Mouse (Mus musculus) heart, embryonic 13.5 days (tissue): ENCODE measurements around the gene Bend4. TPM values are rescaled to one million over a fixed set of nuclear protein-coding genes. Genes with fewer than 3 reads are reported as not detected.

Source experiments
- ATAC-seq: fragments of 200-750 bp; cut with Nextera tagmentation; 2 replicates; pipeline ENCODE4 v1.8.0; 2017; ENCODE audit warnings: moderate TSS enrichment; ENCODE audit not compliant: insufficient number of reproducible peaks, low FRiP score, low TSS enrichment; ENCODE audit errors: extremely low read depth
- H3K27ac ChIP-seq: fragments of 300-500 bp; sonication (generic); replicated peaks from 2 replicates; pipeline ENCODE4 v1.5.1; 2015; ENCODE audit warnings: moderate library complexity, mild to moderate bottlenecking, inconsistent platforms
- H3K27me3 ChIP-seq: fragments of 300-500 bp; sonication (generic); replicated peaks from 2 replicates; pipeline ENCODE4 v1.6.1; 2015; ENCODE audit warnings: mild to moderate bottlenecking, inconsistent platforms
- H3K36me3 ChIP-seq: fragments of 300-500 bp; sonication (generic); 2 replicates; pipeline ENCODE4 v1.6.1; 2015; ENCODE audit warnings: mild to moderate bottlenecking, inconsistent platforms
- H3K4me1 ChIP-seq: fragments of 300-500 bp; sonication (generic); 2 replicates; pipeline ENCODE4 v1.6.1; 2015; ENCODE audit warnings: inconsistent platforms
- H3K4me2 ChIP-seq: fragments of 300-500 bp; sonication (generic); 2 replicates; pipeline ENCODE4 v1.6.1; 2015; ENCODE audit warnings: inconsistent platforms, mild to moderate bottlenecking, moderate library complexity
- H3K4me3 ChIP-seq: fragments of 300-500 bp; sonication (generic); 2 replicates; pipeline ENCODE4 v1.5.1; 2015; ENCODE audit warnings: moderate library complexity, mild to moderate bottlenecking, inconsistent platforms
- H3K9ac ChIP-seq: fragments of 300-500 bp; sonication (generic); 2 replicates; pipeline ENCODE4 v1.6.1; 2015; ENCODE audit warnings: inconsistent platforms, mild to moderate bottlenecking, moderate library complexity
- H3K9me3 ChIP-seq: fragments of 300-500 bp; sonication (generic); 2 replicates; pipeline ENCODE4 v1.6.1; 2016; ENCODE audit warnings: inconsistent platforms
- WGBS: fragments of 180-500 bp; shearing (Covaris S2); methylation state at CpG from one replicate; pipeline ENCODE4 v1.1.7; 2015; ENCODE audit warnings: mixed read lengths; 5-methylcytosine and 5-hydroxymethylcytosine counted together
- polyA plus RNA-seq: library from polyadenylated mRNA; unstranded; fragments of >200 nt; fragmentation: Nextera tagmentation; extraction: Ambion mirVana; gene quantifications from 2 replicates; pipeline ENCODE4 v1.2.1, GENCODE M21; 2015

Bend4 gene
- polyA plus RNA-seq, 1 experiment from 2014 or later: 13.9 TPM

DNA sequence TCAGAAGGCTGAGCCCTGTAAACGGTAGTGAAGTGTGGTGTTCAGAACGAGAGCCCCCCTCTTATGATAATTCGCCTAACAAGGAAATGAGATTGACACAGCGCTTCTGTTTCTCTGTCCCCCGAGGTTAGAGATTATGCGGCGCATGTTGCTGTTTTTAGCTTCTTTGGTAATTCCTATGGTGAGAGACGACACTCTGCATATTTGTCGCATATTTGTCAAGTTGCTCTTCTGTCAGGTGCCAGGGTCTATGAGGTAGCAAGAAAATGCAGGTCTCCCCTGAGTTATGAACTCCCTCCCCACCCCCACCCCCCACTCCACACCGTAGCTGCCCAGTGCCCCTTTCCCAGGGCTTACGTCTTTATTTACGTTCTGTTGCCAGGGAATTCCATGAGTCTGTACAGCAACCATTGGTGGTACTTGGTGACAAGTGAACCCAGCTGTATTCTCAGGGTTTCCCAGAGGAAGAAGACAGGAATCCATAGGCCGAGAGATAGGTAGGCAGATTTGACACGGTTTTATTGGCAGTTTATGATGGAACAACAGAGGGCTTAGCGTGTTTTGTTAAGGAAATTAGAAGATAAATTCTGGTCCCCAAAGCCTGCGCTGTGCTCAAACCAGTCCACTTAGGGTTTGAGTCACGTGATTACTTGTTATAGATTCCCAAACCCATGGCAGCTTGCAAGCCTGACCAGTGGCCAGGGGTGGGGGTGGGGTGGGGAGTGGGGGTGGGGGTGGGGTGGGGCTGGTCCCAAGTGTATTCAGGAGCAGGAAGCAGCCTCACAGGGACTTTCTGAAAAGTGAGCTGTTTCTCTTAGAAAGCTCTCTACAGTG is 16.3 kb upstream of the Bend4 start:
- Histone ChIP-seq H3K9ac (peak overlapping the region; percentile 34; the same call in 1 of the 2 replicates), H3K4me2 (peak overlapping the region; percentile 66), H3K27ac (no peak overlapping the region), H3K4me3 (peak overlapping the region; percentile 39), H3K36me3 (no peaks in the 10 kb centered on the region), H3K4me1 (peaks cover 35% of the 10 kb centered on the region), H3K27me3 (0 out of 2 replicates have a peak, but pooled peaks cover 7% of the 10 kb centered on the region), H3K9me3 (no peaks in the 10 kb centered on the region)
- WGBS: 13% methylated on average over 17 of the region's 17 CpGs
- ATAC-seq: no peak

DNA sequence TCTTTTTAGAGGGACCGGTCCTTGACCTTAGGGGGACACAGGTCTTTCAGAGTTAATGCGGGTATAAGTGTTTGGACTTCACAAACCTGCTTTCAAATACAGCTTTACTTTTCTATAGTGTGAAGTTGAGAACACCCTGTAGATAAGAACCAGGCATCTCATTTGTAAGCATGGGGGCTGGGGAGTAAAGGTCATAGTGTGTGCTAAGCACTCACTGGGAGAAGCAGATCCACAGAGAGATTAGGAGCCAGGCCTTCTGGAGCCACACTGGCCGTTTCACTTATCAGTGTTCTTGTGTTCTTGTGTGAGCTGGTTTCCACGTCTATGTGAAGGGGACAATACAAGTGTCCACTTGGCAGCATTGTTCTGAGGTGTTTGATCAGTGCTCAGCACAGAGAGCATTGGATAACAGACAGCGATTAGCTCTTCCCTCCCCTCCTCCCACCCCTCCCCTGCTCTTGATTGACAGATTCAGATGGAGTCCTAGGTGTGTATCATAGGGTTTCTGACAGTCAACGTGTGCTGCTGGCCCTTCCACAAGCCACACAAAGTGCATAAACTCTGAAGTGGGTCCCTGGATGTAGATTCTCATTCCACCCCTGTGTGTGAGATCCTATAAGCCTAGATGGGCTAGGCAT is 14.8 kb upstream of the Bend4 start:
- Histone ChIP-seq H3K9ac (no peak overlapping the region), H3K4me1 (peaks cover 35% of the 10 kb centered on the region), H3K27ac (no peak overlapping the region), H3K9me3 (no peaks in the 10 kb centered on the region), H3K4me2 (no peak overlapping the region), H3K27me3 (0 out of 2 replicates have a peak, but pooled peaks cover 7% of the 10 kb centered on the region), H3K4me3 (no peak overlapping the region), H3K36me3 (no peaks in the 10 kb centered on the region)
- ATAC-seq: no peak
- 25% methylated on average over 6 of the region's 6 CpGs for WGBS

DNA sequence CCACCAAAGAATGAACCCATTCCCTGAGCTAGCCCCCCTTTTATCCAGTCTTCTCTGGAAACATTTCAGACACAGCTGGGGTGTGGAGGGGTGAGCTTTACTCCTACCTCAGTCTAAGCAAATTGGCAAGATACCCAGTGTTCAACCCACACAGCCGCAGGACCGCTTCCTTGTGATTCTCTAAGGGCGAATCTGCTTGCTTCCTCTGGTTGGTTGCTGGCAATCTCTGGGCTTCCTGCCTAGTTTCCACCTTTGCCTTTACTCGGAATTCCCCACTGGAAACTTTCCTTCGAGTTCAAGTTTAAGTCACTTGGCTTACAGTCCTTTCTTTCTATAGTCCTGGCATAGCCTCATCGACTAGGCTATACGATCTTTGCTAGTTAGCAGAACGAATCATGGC is 12.5 kb upstream of the Bend4 start:
- peaks cover 32% of the 10 kb centered on the region for H3K4me1 ChIP-seq
- H3K27ac ChIP-seq: no peak overlapping the region
- H3K27me3 ChIP-seq: 0 out of 2 replicates have a peak, but pooled peaks cover 7% of the 10 kb centered on the region
- H3K9ac ChIP-seq: no peak overlapping the region
- H3K4me3 ChIP-seq: no peak overlapping the region
- H3K4me2 ChIP-seq: no peak overlapping the region
- no peak for ATAC-seq
- H3K36me3 ChIP-seq: no peaks in the 10 kb centered on the region
- 71% methylated on average over 8 of the region's 8 CpGs for WGBS
- no peaks in the 10 kb centered on the region for H3K9me3 ChIP-seq

DNA sequence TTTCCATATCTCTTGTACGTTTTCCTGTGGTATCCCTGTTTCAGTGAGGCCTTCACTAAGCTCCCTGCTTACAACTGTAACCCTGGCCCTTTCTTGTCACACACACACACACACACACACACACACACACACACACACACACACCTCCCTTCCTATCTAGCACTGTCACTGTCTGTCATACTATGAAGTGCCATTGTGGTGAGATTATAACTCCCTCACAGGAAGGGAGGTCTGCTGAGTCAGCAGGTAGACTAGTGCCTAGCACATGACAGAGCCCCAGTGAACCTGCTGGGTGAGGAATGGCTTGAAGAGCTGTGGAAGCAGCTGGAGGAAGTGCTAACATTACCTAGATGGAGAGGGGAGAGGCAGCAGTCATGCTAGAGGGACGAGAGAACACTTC is 9.3 kb upstream of the Bend4 start:
- Histone ChIP-seq H3K27ac (no peak overlapping the region), H3K4me3 (no peak overlapping the region), H3K4me2 (no peak overlapping the region), H3K36me3 (no peaks in the 10 kb centered on the region), H3K9ac (no peak overlapping the region), H3K9me3 (no peaks in the 10 kb centered on the region), H3K4me1 (peaks cover 9% of the 10 kb centered on the region), H3K27me3 (0 out of 2 replicates have a peak, but pooled peaks cover 4% of the 10 kb centered on the region)
- WGBS: 13% methylated on average over 2 of the region's 2 CpGs
- ATAC-seq: peak; percentile 54; the same call in 1 of the 2 replicates

DNA sequence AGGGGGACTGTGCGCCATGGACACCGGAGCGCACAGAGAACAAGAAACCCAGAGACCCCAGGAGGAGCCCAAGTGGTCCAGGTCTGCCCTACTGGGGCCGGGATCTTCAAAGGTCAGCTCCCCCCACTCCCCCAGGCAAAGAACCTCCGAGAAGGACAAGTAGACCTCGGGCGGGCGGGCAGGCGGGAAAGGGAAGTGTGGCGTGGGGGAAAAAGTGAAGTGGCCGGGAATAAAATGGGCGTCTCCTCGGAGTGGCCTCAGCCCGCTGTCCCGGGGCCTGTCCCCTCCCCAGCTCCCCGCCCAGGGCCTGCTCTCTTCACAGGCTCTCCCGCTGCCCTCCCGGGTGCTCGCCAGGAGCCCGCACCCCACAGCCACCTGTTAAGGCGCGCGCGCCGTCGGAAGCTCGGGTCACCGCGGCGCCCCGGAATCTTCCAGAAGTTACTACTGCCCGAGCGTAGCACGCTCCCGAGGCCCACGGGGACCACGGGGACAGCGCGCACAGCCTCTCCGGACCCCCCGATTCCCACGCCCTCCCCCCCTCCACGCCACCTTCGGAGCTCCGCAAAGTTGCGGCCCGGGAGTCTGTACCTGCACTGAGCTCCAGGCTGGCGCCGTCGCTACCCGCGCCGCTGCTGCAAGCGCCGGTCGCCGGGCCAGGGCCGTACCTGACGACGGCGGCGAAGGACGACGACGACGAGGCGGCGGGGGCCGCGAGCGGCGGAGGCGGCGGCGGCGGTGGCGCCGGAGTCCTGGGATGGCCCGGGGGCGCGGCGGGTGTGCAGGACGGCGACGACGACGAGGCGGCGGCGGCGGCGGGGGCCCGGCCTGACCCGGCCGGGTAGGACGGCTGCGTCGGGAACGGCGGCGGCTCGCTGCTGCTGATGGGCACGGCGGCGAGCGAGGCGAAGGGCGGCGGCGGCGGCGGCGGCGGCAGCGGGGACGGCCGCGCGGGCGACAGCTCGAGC is 1.4 kb downstream of the Bend4 start:
- peaks cover 35% of the 10 kb centered on the region for H3K4me1 ChIP-seq
- WGBS: under 1% methylated on average over 77 of the region's 121 CpGs
- H3K9me3 ChIP-seq: no peaks in the 10 kb centered on the region
- 0 out of 2 replicates have a peak, but pooled peaks cover 3% of the 10 kb centered on the region for H3K27me3 ChIP-seq
- peak overlapping the region; percentile 75 for H3K4me2 ChIP-seq
- H3K36me3 ChIP-seq: no peaks in the 10 kb centered on the region
- H3K27ac ChIP-seq: peak overlapping the region; percentile 88
- H3K9ac ChIP-seq: peak overlapping the region; percentile 92
- ATAC-seq: peak; percentile 35; the same call in 1 of the 2 replicates
- H3K4me3 ChIP-seq: peak overlapping the region; percentile 85

DNA sequence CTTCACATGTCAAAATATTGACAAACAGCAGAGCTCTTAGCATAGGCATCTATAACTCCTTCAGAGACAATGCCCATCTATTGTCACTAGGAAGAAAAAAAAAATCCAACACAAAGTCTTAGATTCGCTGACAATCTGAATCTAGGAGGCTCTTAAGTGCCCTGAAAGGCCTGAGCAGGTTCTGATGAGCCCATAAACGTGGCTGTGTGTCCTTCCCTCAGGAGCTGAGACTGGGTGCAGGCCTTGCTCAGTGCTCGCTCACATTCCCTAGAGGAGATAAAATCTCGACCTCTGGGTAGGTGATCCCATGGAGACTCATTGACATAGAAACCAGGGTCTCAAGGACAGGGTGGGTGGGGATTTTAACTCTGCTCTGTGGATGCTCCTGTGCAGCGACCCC is 2.1 kb downstream of the Bend4 start:
- H3K27ac ChIP-seq: peak overlapping the region; percentile 88
- no peaks in the 10 kb centered on the region for H3K36me3 ChIP-seq
- H3K9me3 ChIP-seq: no peaks in the 10 kb centered on the region
- peaks cover 35% of the 10 kb centered on the region for H3K4me1 ChIP-seq
- H3K4me2 ChIP-seq: peak overlapping the region; percentile 75
- peak overlapping the region; percentile 92 for H3K9ac ChIP-seq
- 0 out of 2 replicates have a peak, but pooled peaks cover 3% of the 10 kb centered on the region for H3K27me3 ChIP-seq
- H3K4me3 ChIP-seq: peak overlapping the region; percentile 85
- ATAC-seq: no peak
- 15% methylated on average over 5 of the region's 5 CpGs for WGBS

DNA sequence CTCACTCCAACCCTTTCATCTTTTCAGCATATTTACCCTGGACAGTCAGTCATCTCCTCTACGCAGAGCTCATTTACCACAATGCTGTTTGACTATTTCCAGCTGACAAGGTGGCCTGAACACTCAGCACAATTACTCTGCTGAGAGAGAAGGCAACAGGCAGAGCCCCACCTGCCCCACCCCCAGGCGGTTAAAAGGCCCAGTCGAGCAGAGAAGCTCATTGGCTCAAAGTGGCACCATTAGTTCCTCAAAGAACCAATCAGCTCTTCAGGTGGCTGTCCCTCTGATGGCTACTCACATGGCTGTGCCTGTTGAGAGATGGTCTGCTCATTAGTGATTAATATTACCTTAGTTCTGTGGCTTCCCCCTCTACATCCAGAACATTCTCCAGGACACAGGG is 3.5 kb downstream of the Bend4 start:
- H3K4me2 ChIP-seq: no peak overlapping the region
- ATAC-seq: no peak
- H3K27ac ChIP-seq: no peak overlapping the region
- no peaks in the 10 kb centered on the region for H3K9me3 ChIP-seq
- H3K9ac ChIP-seq: no peak overlapping the region
- H3K36me3 ChIP-seq: no peaks in the 10 kb centered on the region
- 0 out of 2 replicates have a peak, but pooled peaks cover 3% of the 10 kb centered on the region for H3K27me3 ChIP-seq
- 40% methylated on average over 3 of the region's 3 CpGs for WGBS
- peaks cover 47% of the 10 kb centered on the region for H3K4me1 ChIP-seq
- H3K4me3 ChIP-seq: no peak overlapping the region

DNA sequence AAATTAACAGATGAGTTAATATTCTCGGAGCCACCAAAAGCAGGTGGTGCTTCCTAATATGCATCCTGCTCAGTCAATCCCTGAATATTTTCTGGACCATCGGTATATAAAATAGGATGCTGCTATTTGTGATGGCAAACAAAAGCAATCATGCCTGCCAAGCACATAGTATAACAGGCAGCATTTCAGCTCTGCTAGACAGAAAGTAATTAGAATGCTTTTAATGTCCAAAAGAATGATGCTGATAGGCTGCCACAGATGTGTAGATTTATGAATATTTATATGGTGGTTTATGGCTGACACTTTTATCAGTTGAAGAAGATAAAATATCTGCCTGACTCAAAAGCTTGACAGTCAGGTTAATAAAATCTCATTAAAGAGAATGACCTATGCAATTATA is 4.1 kb downstream of the Bend4 start:
- 80% methylated on average over 2 of the region's 2 CpGs for WGBS
- H3K4me2 ChIP-seq: no peak overlapping the region

DNA sequence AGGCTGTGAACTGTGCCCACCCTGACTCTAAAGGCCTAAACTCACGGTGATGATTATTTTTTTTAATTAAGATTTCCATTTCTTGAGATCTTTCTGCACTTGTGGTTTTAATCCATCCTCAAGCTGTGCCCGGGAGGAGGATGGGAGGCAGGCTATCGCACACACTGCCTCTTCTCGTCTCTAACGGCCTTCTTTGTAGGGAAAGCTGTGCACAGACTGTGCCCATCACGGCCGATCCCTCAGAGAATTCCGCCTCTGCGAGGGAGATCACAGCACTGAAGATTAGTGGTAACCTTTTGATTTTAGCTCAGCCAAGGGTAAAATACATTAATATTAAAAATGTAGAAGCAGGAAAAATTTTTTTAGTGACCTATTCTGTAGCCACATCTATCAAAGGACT is 4.8 kb downstream of the Bend4 start:
- Histone ChIP-seq H3K27me3 (0 out of 2 replicates have a peak, but pooled peaks cover 3% of the 10 kb centered on the region), H3K9ac (peak overlapping the region; percentile 56), H3K27ac (no peak overlapping the region), H3K36me3 (no peaks in the 10 kb centered on the region), H3K4me1 (peaks cover 58% of the 10 kb centered on the region), H3K4me2 (peak overlapping the region; percentile 9; the same call in 1 of the 2 replicates), H3K9me3 (no peaks in the 10 kb centered on the region), H3K4me3 (no peak overlapping the region)
- WGBS: 40% methylated on average over 9 of the region's 9 CpGs
- no peak for ATAC-seq

More for the DNA sequence above, 4.1 kb downstream of the Bend4 start:
- no peaks in the 10 kb centered on the region for H3K36me3 ChIP-seq
- peaks cover 53% of the 10 kb centered on the region for H3K4me1 ChIP-seq
- H3K9ac ChIP-seq: no peak overlapping the region
- H3K27me3 ChIP-seq: 0 out of 2 replicates have a peak, but pooled peaks cover 3% of the 10 kb centered on the region
- no peak overlapping the region for H3K4me3 ChIP-seq
- no peak overlapping the region for H3K27ac ChIP-seq
- no peak for ATAC-seq
- H3K9me3 ChIP-seq: no peaks in the 10 kb centered on the region

DNA sequence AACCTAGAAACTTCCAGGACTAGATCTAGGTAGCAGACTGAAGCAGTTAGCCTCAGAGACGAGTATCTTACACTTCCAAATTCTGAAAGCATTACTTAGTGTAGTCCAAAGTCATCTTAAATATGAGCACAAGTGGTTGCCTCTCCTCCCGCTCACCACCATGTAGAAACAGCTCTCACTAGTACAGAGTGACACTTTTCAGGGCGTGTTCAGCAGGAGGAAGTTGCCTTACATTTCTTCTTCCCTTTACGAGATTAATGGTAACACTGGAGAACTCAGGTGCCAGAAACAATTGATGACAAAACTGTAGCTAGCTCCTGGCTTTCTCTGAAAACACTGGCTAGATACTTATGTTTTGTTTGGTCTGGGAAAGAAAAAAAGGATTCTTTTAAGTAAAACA is 8.7 kb downstream of the Bend4 start:
- ATAC-seq: no peak
- H3K27me3 ChIP-seq: no peaks in the 10 kb centered on the region
- no peak overlapping the region for H3K4me3 ChIP-seq
- no peaks in the 10 kb centered on the region for H3K9me3 ChIP-seq
- H3K4me1 ChIP-seq: peaks cover 59% of the 10 kb centered on the region
- peak overlapping the region; percentile 79; the same call in 1 of the 2 replicates for H3K27ac ChIP-seq
- peak overlapping the region; percentile 24 for H3K9ac ChIP-seq
- WGBS: 58% methylated on average over 4 of the region's 4 CpGs
- no peak overlapping the region for H3K4me2 ChIP-seq
- H3K36me3 ChIP-seq: peaks cover 25% of the 10 kb centered on the region
